16 mouse cellular contexts compared by ENCODE assay signal in genomic region chr6:17903355-17903754, GRCm38 (mm10).
"Had no signal": no experiment of that assay in that cellular context is flagged by ENCODE, and none has a peak within 500 bp of the region (broad histone marks: within the 10 kb centered on the region; RNA-seq: fewer than 3 reads in every experiment).

No protein-coding gene starts in this region.

- H3K27ac ChIP-seq: kidney, embryonic 15.5 days; limb, embryonic 15.5 days; liver, embryonic 14.5 days; midbrain, embryonic 10.5 days; neural tube, embryonic 15.5 days had no signal

- H3K4me3 ChIP-seq: kidney, embryonic 15.5 days; limb, embryonic 15.5 days; midbrain, embryonic 10.5 days; myocyte; neural tube, embryonic 15.5 days had no signal

- DNase-seq: kidney, postnatal 14 days; layer of hippocampus, adult 9-11 months; layer of hippocampus, postnatal 36 days; lung, adult 18-20 months; lung, postnatal 10 days; lung, postnatal 4 days; midbrain, embryonic 14.5 days; right cerebral cortex, adult 18-20 months; right cerebral cortex, postnatal 25 days; thymus, postnatal 36 days had no signal
